Mouse (Mus musculus) midbrain, postnatal 0 days (tissue): ENCODE measurements around the gene Acap1. TPM values are rescaled to one million over a fixed set of nuclear protein-coding genes. Genes with fewer than 3 reads are reported as not detected.
"Not testable (repeated sequence)": the region's sequence is repeated elsewhere in the genome, so short reads cannot be mapped to it uniquely, and the experiment has no call there.

Experiments used
- ATAC-seq: fragments of 200-750 bp; cut with Nextera tagmentation; 2 replicates; pipeline ENCODE4 v1.8.0; 2017; ENCODE audit warnings: moderate number of reproducible peaks, mild to moderate bottlenecking, moderate TSS enrichment, moderate library complexity; ENCODE audit not compliant: low FRiP score
- DNase-seq: peaks from one replicate; pipeline ENCODE4 v3.0.0-alpha.2; 2015; ENCODE audit warnings: low spot score
- H3K27ac ChIP-seq: fragments of 300-500 bp; sonication (generic); 2 replicates; pipeline ENCODE4 v1.5.1; 2014; ENCODE audit warnings: low read depth, mild to moderate bottlenecking, low read length, mixed read lengths
- H3K27me3 ChIP-seq: fragments of 300-500 bp; sonication (generic); 2 replicates; pipeline ENCODE4 v1.6.1; 2014; ENCODE audit warnings: low read length, control low read depth, mixed read lengths; ENCODE audit not compliant: insufficient read depth
- H3K36me3 ChIP-seq: fragments of 300-500 bp; sonication (generic); 2 replicates; pipeline ENCODE4 v1.6.1; 2014; ENCODE audit warnings: low read length, control low read depth, mixed read lengths; ENCODE audit not compliant: insufficient read depth
- H3K4me1 ChIP-seq: fragments of 300-500 bp; sonication (generic); 2 replicates; pipeline ENCODE4 v1.6.1; 2014; ENCODE audit warnings: mild to moderate bottlenecking, control low read depth, antibody characterized with exemption, low read length, mixed read lengths; ENCODE audit not compliant: insufficient read depth
- H3K4me2 ChIP-seq: fragments of 300-500 bp; sonication (generic); 2 replicates; pipeline ENCODE4 v1.6.1; 2014; ENCODE audit warnings: low read depth, mild to moderate bottlenecking, low read length, mixed read lengths; ENCODE audit not compliant: poor library complexity, severe bottlenecking
- H3K4me3 ChIP-seq: fragments of 300-500 bp; sonication (generic); 2 replicates; pipeline ENCODE4 v1.5.1; 2014; ENCODE audit warnings: low read depth, mild to moderate bottlenecking, low read length, moderate library complexity
- H3K9ac ChIP-seq: fragments of 300-500 bp; sonication (generic); replicated peaks from 2 replicates; pipeline ENCODE4 v1.6.1; 2014; ENCODE audit warnings: mild to moderate bottlenecking, low read length, moderate library complexity, mixed read lengths; ENCODE audit not compliant: poor library complexity, severe bottlenecking
- H3K9me3 ChIP-seq: fragments of 300-500 bp; sonication (generic); 2 replicates; pipeline ENCODE4 v1.6.1; 2016; ENCODE audit warnings: low read length, control low read depth
- CTCF ChIP-seq: IDR thresholded peaks from 2 replicates; pipeline ENCODE4 v1.5.1; 2016; ENCODE audit warnings: antibody characterized with exemption, mild to moderate bottlenecking
- WGBS: fragments of 180-500 bp; shearing (Covaris S2); extraction: QIAGEN DNeasy Blood & Tissue Kit; methylation state at CpG from one replicate; pipeline ENCODE4 v1.1.7; 2014; 5-methylcytosine and 5-hydroxymethylcytosine counted together
- polyA plus RNA-seq: library from polyadenylated mRNA; unstranded; fragments of >200 nt; fragmentation: Nextera tagmentation; extraction: Ambion mirVana; gene quantifications from 2 replicates; pipeline ENCODE4 v1.2.1, GENCODE M21; 2015
- total RNA-seq: library from RNA; depleted of rRNA; stranded (reverse); fragments of >200 nt; gene quantifications from 2 replicates; pipeline ENCODE4 v1.2.3, GENCODE M21; 2014

The Acap1 gene
- total and polyA plus RNA-seq, 2 experiments from 2014 or later = 0.14 TPM; not detected in 1

GRCm38 (mm10) chr11:69870289-69871069 lies 24.9 kb downstream of the Acap1 start:
- Histone ChIP-seq H3K4me1 (no peaks in the 10 kb centered on the region), H3K27me3 (no peaks in the 10 kb centered on the region), H3K9me3 (no peaks in the 10 kb centered on the region), H3K36me3 (no peaks in the 10 kb centered on the region), H3K4me3 (no peak overlapping the region), H3K9ac (no peak overlapping the region), H3K27ac (no peak overlapping the region), H3K4me2 (no peak overlapping the region)
- no peak for ATAC-seq
- no peak for DNase-seq
- no peak for TF ChIP-seq CTCF
- WGBS = 97% methylated on average over 2 of the region's 2 CpGs

GRCm38 (mm10) chr11:69867335-69867734 lies 28.0 kb downstream of the Acap1 start:
- Histone ChIP-seq H3K36me3 (no peaks in the 10 kb centered on the region), H3K4me2 (no peak overlapping the region), H3K27ac (no peak overlapping the region), H3K27me3 (no peaks in the 10 kb centered on the region), H3K4me3 (no peak overlapping the region), H3K4me1 (no peaks in the 10 kb centered on the region), H3K9me3 (no peaks in the 10 kb centered on the region), H3K9ac (no peak overlapping the region)
- WGBS = 76% methylated on average over 9 of the region's 9 CpGs
- ATAC-seq = no peak
- no peak for DNase-seq
- no peak for TF ChIP-seq CTCF

- H3K4me2 ChIP-seq = no peak overlapping the region
- 76% methylated on average over 9 of the region's 9 CpGs for WGBS
- no peaks in the 10 kb centered on the region for H3K4me1 ChIP-seq
- no peaks in the 10 kb centered on the region for H3K9me3 ChIP-seq
- no peaks in the 10 kb centered on the region for H3K36me3 ChIP-seq
- no peak overlapping the region for H3K4me3 ChIP-seq
- H3K27me3 ChIP-seq = no peaks in the 10 kb centered on the region
- TF ChIP-seq CTCF = no peak
- no peak overlapping the region for H3K27ac ChIP-seq
- no peak overlapping the region for H3K9ac ChIP-seq
- no peak for DNase-seq
- ATAC-seq = no peak
Observed at GRCm38 (mm10) chr11:69865561-69865960, 29.8 kb downstream of the Acap1 start.

- DNase-seq (no peak), ATAC-seq (no peak)
- no peak overlapping the region for H3K4me3 ChIP-seq
- no peak overlapping the region for H3K9ac ChIP-seq
- no peaks in the 10 kb centered on the region for H3K36me3 ChIP-seq
- H3K9me3 ChIP-seq = no peaks in the 10 kb centered on the region
- H3K4me1 ChIP-seq = no peaks in the 10 kb centered on the region
- TF ChIP-seq CTCF = no peak
- 46% methylated on average over 8 of the region's 8 CpGs for WGBS
- no peak overlapping the region for H3K27ac ChIP-seq
- no peaks in the 10 kb centered on the region for H3K27me3 ChIP-seq
- H3K4me2 ChIP-seq = no peak overlapping the region
Observed at GRCm38 (mm10) chr11:69864138-69864860, 31.0 kb downstream of the Acap1 start.

DNA sequence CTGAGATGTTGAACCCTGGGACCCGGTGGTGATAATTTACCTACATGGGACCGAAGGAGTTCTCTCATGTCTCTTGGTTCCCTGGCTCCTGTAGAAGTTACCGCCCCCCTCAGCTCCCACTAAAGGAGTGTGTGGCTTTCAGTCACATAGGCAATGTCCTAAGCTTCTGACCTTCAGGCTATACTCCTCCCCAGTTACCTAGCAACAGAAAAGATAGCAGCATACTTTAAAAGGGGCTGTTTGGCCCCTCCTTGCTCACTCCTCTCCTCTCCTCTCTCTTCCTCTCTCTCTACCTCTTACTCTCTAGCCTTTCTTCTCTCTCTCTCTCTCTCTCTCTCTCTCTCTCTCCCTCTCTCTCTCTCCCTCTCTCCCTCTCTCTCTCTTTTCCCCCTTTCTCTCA lies 31.6 kb downstream of the Acap1 start:
- DNase-seq, ATAC-seq, H3K27ac ChIP-seq, H3K36me3 ChIP-seq, H3K4me1 ChIP-seq, H3K4me3 ChIP-seq, H3K9ac ChIP-seq, H3K9me3 ChIP-seq, H3K27me3 ChIP-seq, H3K4me2 ChIP-seq: not testable (repeated sequence)
- WGBS = 82% methylated on average over 3 of the region's 3 CpGs
